Mouse (Mus musculus): ENCODE data around the gene Ank. TPM values are rescaled to one million over a fixed set of nuclear protein-coding genes. Genes with fewer than 3 reads are reported as not detected.

The Ank gene
- polyA plus RNA-seq, 1 experiment from 2014 or later = 5.4 TPM

- Histone ChIP-seq H3K27me3 (no peaks in the 10 kb centered on the region; the same call in 1 of the 2 replicates), H3K4me2 (no peak overlapping the region), H3K9ac (replicated peaks) (no peak overlapping the region), H3K36me3 (no peaks in the 10 kb centered on the region), H3K9me3 (no peaks in the 10 kb centered on the region), H3K4me1 (replicated peaks) (no peaks in the 10 kb centered on the region), H3K27ac (no peak overlapping the region), H3K4me3 (replicated peaks) (no peak overlapping the region)
- no peak for ATAC-seq (ENCODE audit: insufficient number of reproducible peaks, insufficient read depth, low FRiP score, low TSS enrichment, low read depth)
- WGBS = 91% methylated on average over 1 of the region's 1 CpGs
Observed at GRCm38 (mm10) chr15:27516927-27517326, 50.5 kb downstream of the Ank start.

- WGBS = 89% methylated on average over 8 of the region's 8 CpGs
- H3K9me3 ChIP-seq = no peaks in the 10 kb centered on the region
- H3K4me3 ChIP-seq (replicated peaks) = no peak overlapping the region
- H3K4me1 ChIP-seq (replicated peaks) = no peaks in the 10 kb centered on the region
- no peaks in the 10 kb centered on the region for H3K36me3 ChIP-seq
- no peak for ATAC-seq (ENCODE audit: insufficient number of reproducible peaks, insufficient read depth, low FRiP score, low TSS enrichment, low read depth)
- H3K4me2 ChIP-seq = no peak overlapping the region
- H3K27me3 ChIP-seq = no peaks in the 10 kb centered on the region
- H3K27ac ChIP-seq = no peak overlapping the region
- H3K9ac ChIP-seq (replicated peaks) = no peak overlapping the region
Observed at GRCm38 (mm10) chr15:27518026-27518425, 51.5 kb downstream of the Ank start.

GRCm38 (mm10) chr15:27519857-27520256, 53.4 kb downstream of the Ank start:
- Histone ChIP-seq H3K9ac (replicated peaks) (no peak overlapping the region), H3K4me2 (no peak overlapping the region), H3K27ac (no peak overlapping the region), H3K4me1 (replicated peaks) (no peaks in the 10 kb centered on the region), H3K4me3 (replicated peaks) (no peak overlapping the region), H3K27me3 (no peaks in the 10 kb centered on the region), H3K9me3 (no peaks in the 10 kb centered on the region), H3K36me3 (no peaks in the 10 kb centered on the region)
- no peak for ATAC-seq (ENCODE audit: insufficient number of reproducible peaks, insufficient read depth, low FRiP score, low TSS enrichment, low read depth)
- 96% methylated on average over 7 of the region's 7 CpGs for WGBS

GRCm38 (mm10) chr15:27525233-27526005, 58.9 kb downstream of the Ank start:
- no peak for ATAC-seq (ENCODE audit: insufficient number of reproducible peaks, insufficient read depth, low FRiP score, low TSS enrichment, low read depth)
- no peaks in the 10 kb centered on the region for H3K27me3 ChIP-seq
- H3K4me3 ChIP-seq (replicated peaks) = no peak overlapping the region
- no peak overlapping the region for H3K4me2 ChIP-seq
- no peaks in the 10 kb centered on the region for H3K4me1 ChIP-seq (replicated peaks)
- no peaks in the 10 kb centered on the region for H3K9me3 ChIP-seq
- H3K27ac ChIP-seq = no peak overlapping the region
- H3K36me3 ChIP-seq = no peaks in the 10 kb centered on the region
- H3K9ac ChIP-seq (replicated peaks) = no peak overlapping the region
- WGBS = 76% methylated on average over 12 of the region's 12 CpGs

- ATAC-seq (ENCODE audit: insufficient number of reproducible peaks, insufficient read depth, low FRiP score, low TSS enrichment, low read depth) = no peak
- Histone ChIP-seq H3K9ac (replicated peaks) (no peak overlapping the region), H3K36me3 (no peaks in the 10 kb centered on the region)
Observed at GRCm38 (mm10) chr15:27528896-27529295, 62.4 kb downstream of the Ank start.

GRCm38 (mm10) chr15:27530023-27530422, 63.5 kb downstream of the Ank start:
- H3K27me3 ChIP-seq = no peaks in the 10 kb centered on the region
- H3K9me3 ChIP-seq = no peaks in the 10 kb centered on the region
- 85% methylated on average over 4 of the region's 4 CpGs for WGBS
- no peak overlapping the region for H3K4me2 ChIP-seq
- 0 out of 2 replicates have a peak, but pooled peaks cover 2% of the 10 kb centered on the region for H3K4me1 ChIP-seq (replicated peaks)
- no peak for ATAC-seq (ENCODE audit: insufficient number of reproducible peaks, insufficient read depth, low FRiP score, low TSS enrichment, low read depth)
- H3K27ac ChIP-seq = no peak overlapping the region
- H3K9ac ChIP-seq (replicated peaks) = no peak overlapping the region
- no peaks in the 10 kb centered on the region for H3K36me3 ChIP-seq
- no peak overlapping the region for H3K4me3 ChIP-seq (replicated peaks)

More at GRCm38 (mm10) chr15:27528896-27529295, 62.4 kb downstream of the Ank start:
- no peak overlapping the region for H3K4me2 ChIP-seq
- H3K27ac ChIP-seq = no peak overlapping the region
- H3K4me3 ChIP-seq (replicated peaks) = no peak overlapping the region
- WGBS = 86% methylated on average over 4 of the region's 4 CpGs
- H3K4me1 ChIP-seq (replicated peaks) = 0 out of 2 replicates have a peak, but pooled peaks cover 2% of the 10 kb centered on the region
- no peaks in the 10 kb centered on the region for H3K27me3 ChIP-seq
- H3K9me3 ChIP-seq = no peaks in the 10 kb centered on the region

- Histone ChIP-seq H3K9me3 (no peaks in the 10 kb centered on the region), H3K27ac (no peak overlapping the region)
- WGBS = 42% methylated on average over 3 of the region's 3 CpGs
Observed at GRCm38 (mm10) chr15:27533036-27533435, 66.6 kb downstream of the Ank start.

GRCm38 (mm10) chr15:27535681-27536080, 69.2 kb downstream of the Ank start:
- Histone ChIP-seq H3K9ac (replicated peaks) (no peak overlapping the region), H3K27ac (no peak overlapping the region), H3K4me2 (no peak overlapping the region), H3K27me3 (no peaks in the 10 kb centered on the region), H3K36me3 (no peaks in the 10 kb centered on the region), H3K4me1 (replicated peaks) (0 out of 2 replicates have a peak, but pooled peaks cover 2% of the 10 kb centered on the region), H3K4me3 (replicated peaks) (no peak overlapping the region), H3K9me3 (no peaks in the 10 kb centered on the region)
- 95% methylated on average over 4 of the region's 4 CpGs for WGBS
- ATAC-seq (ENCODE audit: insufficient number of reproducible peaks, insufficient read depth, low FRiP score, low TSS enrichment, low read depth) = no peak

More at GRCm38 (mm10) chr15:27533036-27533435, 66.6 kb downstream of the Ank start:
- Histone ChIP-seq H3K9ac (replicated peaks) (no peak overlapping the region), H3K4me3 (replicated peaks) (no peak overlapping the region), H3K4me1 (replicated peaks) (0 out of 2 replicates have a peak, but pooled peaks cover 2% of the 10 kb centered on the region), H3K36me3 (no peaks in the 10 kb centered on the region), H3K27me3 (no peaks in the 10 kb centered on the region), H3K4me2 (no peak overlapping the region)
- no peak for ATAC-seq (ENCODE audit: insufficient number of reproducible peaks, insufficient read depth, low FRiP score, low TSS enrichment, low read depth)

GRCm38 (mm10) chr15:27536186-27536585, 69.7 kb downstream of the Ank start:
- H3K4me3 ChIP-seq (replicated peaks) = no peak overlapping the region
- WGBS = 95% methylated on average over 7 of the region's 7 CpGs

GRCm38 (mm10) chr15:27536771-27537170, 70.3 kb downstream of the Ank start:
- no peak for ATAC-seq (ENCODE audit: insufficient number of reproducible peaks, insufficient read depth, low FRiP score, low TSS enrichment, low read depth)
- WGBS = 61% methylated on average over 5 of the region's 5 CpGs

More at GRCm38 (mm10) chr15:27536186-27536585, 69.7 kb downstream of the Ank start:
- ATAC-seq (ENCODE audit: insufficient number of reproducible peaks, insufficient read depth, low FRiP score, low TSS enrichment, low read depth) = no peak
- Histone ChIP-seq H3K4me2 (no peak overlapping the region), H3K27ac (no peak overlapping the region), H3K36me3 (no peaks in the 10 kb centered on the region), H3K27me3 (no peaks in the 10 kb centered on the region), H3K4me1 (replicated peaks) (0 out of 2 replicates have a peak, but pooled peaks cover 2% of the 10 kb centered on the region), H3K9me3 (no peaks in the 10 kb centered on the region), H3K9ac (replicated peaks) (no peak overlapping the region)

GRCm38 (mm10) chr15:27537519-27538223, 71.2 kb downstream of the Ank start:
- H3K9me3 ChIP-seq = no peaks in the 10 kb centered on the region
- 0 out of 2 replicates have a peak, but pooled peaks cover 2% of the 10 kb centered on the region for H3K4me1 ChIP-seq (replicated peaks)
- H3K4me2 ChIP-seq = no peak overlapping the region
- no peak for ATAC-seq (ENCODE audit: insufficient number of reproducible peaks, insufficient read depth, low FRiP score, low TSS enrichment, low read depth)
- no peak overlapping the region for H3K27ac ChIP-seq
- H3K9ac ChIP-seq (replicated peaks) = no peak overlapping the region
- WGBS = 66% methylated on average over 4 of the region's 4 CpGs
- H3K27me3 ChIP-seq = no peaks in the 10 kb centered on the region
- no peaks in the 10 kb centered on the region for H3K36me3 ChIP-seq
- no peak overlapping the region for H3K4me3 ChIP-seq (replicated peaks)

More at GRCm38 (mm10) chr15:27536771-27537170, 70.3 kb downstream of the Ank start:
- Histone ChIP-seq H3K36me3 (no peaks in the 10 kb centered on the region), H3K27ac (no peak overlapping the region), H3K4me3 (replicated peaks) (no peak overlapping the region), H3K4me2 (no peak overlapping the region), H3K9me3 (no peaks in the 10 kb centered on the region), H3K27me3 (no peaks in the 10 kb centered on the region), H3K9ac (replicated peaks) (no peak overlapping the region), H3K4me1 (replicated peaks) (0 out of 2 replicates have a peak, but pooled peaks cover 2% of the 10 kb centered on the region)

Measured in limb, embryonic 12.5 days (tissue).